Mouse (Mus musculus) adrenal gland, postnatal 4 days (tissue): Measurements from ENCODE around the gene Nop14. TPM values are rescaled to one million over a fixed set of nuclear protein-coding genes. Genes with fewer than 3 reads are reported as not detected.
"Not testable (repeated sequence)": the region's sequence is repeated elsewhere in the genome, so short reads cannot be mapped to it uniquely, and the experiment has no call there.

ENCODE experiments used
- DNase-seq, 2 experiments: peaks; one replicate each; pipeline ENCODE4 v3.0.0; 2021 to 2022; ENCODE audit warnings: low spot score in 2 of 2, mixed read lengths in 2 of 2
- total RNA-seq, 2 experiments: library from RNA; stranded (reverse); gene quantifications; 2 replicates each; pipeline ENCODE4 v1.2.3; 2021

Nop14 gene
- total RNA-seq, 2 experiments from 2014 or later = 22.7 to 24.2 TPM

DNA sequence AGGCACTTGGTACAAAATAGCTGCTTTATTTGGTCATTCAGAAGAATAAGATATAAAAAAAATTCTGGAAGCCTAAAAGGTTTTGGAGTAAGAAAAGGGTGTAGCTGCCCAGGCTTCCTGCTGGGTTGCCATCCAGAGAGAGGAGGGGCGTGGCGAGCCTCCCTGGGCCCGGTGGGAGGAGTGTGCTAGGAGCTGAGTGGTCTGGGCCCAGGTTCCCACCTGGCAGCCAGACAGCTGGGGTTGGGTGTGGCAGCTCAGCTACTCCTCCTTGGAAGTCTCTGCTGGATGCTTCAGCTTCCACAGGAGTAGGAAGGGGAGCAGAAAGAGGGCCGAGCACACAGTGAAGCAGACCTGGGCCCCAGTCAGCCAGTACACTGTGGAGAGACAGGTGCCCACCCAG, 26.3 kb downstream of the Nop14 start:
- DNase-seq = no peak

DNA sequence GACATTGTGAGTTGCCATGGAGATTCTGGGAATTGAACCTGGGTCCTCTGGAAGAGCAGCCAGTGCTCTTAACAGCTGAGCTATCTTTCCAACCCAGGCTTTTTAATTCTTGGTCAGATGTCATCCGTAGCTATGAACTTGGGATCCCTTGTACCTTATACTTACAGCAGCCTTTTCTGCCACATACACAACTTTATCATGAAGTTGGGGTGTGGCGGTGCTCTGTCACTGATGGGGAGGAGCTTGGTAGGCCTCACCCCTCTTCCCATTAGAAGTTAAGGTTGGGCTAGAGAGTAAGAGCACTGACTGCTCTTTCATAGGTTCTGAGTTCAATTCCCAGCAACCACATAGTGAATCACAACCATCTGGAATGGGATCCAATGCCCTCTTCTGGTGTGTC, 27.0 kb downstream of the Nop14 start:
- no peak for DNase-seq

DNA sequence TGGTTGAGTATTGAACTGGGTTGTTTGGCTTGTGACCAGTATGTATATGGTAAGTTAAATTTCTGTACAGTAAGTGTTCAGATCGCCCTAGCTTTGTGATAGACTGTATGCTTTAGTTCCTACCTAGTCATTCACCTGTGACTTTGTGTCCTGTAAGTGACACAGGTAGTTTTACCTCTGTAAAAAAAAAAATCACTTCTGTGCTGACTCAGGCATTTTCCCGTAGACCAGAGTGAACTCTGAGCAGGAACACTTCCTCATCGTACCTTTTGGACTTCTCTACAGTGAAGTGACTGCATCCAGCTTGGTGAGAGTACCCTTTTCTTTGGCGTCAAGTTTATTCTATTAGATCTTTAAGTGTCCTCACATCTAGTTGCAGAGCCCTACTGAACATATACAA, 50.0 kb downstream of the Nop14 start:
- DNase-seq = no peak

DNA sequence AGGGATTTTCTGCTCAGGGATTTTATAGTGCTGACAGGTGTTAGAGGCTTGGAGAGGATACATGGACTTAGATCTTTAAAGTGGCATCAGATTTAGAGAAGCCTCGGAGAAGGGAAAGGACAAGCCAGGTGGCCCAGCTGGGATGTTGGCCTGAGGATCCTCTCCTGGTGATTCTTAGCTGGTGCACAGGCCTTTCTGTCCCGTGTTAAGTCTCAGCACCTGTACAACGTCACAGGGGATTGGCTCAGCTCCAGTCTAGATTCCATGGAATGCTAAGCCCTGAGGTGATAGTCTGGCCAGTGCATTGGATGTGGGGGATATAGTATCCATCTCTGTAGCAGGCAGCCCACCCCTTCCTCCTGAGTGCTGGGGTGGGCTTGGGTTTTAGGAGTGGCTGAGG, 51.7 kb downstream of the Nop14 start:
- no peak for DNase-seq

DNA sequence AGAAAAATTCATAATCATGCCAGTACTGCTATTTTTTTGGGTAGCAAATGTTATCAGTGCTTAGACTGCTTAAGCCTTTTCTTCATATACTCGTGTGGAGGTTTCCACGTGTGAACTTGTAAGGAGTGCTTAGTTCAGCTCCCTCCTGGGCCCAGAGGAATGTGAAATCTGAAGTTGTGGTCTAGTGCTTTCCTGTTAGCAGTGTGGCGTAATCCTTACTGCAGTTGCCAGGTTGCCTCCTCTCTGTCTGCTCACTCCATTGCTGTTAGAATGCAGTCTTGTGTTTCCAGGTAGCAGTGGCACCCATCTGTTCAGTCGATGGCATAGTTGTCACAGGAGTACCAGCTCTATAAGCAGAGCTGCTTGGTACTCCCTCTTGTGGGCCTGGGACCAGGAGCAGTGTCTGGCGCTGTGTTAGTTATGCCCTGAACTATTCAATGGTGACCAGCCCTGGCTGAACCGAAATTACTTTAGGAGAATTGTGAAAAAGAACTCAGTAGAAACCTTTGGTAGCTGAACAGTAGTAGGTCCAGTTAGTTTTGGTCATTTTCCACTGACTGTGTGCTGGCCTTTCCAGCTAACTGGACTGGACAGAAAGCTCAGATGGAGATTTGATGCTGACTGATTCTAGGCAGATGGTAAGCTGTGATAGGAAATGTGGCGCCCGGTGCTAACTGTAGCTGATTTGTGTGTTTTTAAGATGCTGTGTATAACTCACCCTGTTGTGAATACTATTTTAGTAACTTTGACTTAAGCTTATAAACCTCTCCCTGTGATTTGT, 52.7 kb downstream of the Nop14 start:
- DNase-seq = no peak

DNA sequence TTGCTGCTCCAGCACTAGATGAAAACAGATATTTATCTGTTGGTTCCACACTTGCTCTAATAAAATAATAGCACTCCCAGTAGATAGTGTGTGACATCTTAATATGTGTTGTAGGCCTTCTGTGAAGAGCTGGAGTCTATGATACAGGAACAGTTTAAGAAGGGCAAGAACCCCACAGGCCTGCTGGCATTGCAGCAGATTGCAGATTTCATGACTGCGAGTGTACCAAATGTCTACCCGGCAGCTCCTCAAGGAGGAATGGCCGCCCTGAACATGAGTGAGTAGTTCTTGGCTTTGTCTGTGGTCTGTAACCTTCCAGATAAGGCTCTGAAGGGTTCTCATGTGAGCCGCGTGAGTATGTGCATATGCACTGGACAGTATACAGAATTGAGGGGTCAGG, 55.4 kb downstream of the Nop14 start:
- no peak for DNase-seq

DNA sequence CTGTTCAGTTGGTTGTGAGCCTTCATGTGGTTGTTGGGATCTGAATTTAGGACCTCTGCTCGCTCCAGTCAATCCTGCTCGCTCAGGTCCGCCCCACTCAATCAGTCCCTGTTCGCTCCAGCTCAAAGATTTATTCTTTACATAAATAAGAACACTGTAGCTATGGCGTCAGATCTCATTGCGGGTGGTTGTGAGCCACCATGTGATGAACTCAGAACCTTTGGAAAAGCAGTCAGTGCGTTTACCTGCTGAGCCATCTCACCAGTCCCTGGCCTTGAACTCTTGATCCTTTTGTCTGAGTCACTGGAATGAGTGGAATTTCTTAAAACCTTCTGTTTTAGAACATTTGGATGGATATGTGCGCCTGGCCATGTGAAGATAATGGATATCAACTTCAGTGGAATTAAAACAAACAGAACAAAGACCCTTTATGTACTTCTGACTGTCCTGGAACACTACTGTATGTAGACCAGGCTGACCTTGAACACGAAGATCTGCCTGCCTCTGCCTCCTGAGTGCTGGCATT, 66.7 kb downstream of the Nop14 start:
- DNase-seq = no peak

DNA sequence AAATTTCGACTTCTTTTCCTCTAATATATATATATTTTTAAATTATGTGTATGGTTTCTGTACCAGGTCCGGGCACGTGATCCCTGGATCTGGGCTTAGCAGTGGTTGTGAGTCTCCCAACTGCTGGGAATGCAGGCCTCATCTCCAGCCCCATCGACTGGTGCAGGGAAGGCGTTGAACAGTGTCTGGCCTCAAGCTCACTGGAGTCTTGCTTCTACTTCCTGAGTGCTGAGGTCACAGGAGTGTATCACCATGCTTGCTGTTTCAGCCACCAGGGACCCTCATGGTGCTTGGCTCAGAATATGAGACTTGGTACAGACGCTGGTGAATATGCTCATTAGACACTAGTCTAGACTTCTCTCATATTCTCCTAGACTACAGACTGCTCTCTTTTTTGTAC, 67.3 kb downstream of the Nop14 start:
- no peak for DNase-seq

DNA sequence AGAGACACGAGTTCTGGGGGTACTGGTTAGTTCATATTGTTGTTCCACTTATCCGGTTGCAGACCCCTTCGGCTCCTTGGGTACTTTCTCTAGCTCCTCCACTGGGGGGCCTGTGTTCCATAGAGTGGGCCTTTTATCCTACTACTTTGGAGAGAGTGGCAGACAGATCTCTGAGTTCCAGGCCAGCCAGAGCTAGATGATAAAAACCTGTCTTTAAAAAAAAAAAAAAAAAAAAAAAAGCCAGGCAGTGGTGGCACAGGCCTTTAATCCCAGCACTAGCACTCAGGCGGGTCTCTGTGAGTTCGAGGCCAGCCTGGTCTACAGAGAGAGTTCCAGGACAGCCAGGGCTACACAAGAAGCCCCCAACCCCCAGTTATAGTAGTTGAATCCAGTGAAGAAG, 67.7 kb downstream of the Nop14 start:
- not testable (repeated sequence) for DNase-seq

DNA sequence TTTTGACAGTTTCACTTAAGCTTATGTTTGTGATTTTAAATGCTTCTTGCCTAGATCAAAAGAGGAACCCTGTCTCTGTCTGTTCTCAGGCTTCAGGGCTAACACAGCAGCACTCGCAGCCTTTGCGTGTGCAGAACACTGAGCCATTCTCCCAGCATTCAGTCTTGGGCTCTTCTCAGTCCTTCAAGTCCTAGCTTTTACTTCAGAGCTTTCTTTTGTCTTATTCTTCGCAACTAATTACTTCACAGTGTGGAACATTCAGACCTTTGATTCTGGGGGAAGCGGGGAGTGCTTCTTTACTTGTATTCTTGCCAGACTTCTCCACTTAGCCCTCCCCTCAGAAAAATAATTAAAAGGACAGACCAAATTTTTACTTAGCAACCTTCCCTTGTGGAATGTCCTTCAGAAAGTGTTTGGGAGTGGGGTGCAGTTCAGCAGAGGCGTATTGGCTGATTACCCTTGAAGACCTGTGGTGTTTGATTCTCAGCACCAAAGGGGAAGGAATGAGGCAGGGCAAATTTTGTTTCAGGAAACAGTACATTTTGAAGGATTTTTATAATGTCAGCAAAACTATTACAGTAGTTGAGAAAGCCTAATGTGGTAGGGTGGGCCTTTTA, 68.5 kb downstream of the Nop14 start:
- DNase-seq = no peak

DNA sequence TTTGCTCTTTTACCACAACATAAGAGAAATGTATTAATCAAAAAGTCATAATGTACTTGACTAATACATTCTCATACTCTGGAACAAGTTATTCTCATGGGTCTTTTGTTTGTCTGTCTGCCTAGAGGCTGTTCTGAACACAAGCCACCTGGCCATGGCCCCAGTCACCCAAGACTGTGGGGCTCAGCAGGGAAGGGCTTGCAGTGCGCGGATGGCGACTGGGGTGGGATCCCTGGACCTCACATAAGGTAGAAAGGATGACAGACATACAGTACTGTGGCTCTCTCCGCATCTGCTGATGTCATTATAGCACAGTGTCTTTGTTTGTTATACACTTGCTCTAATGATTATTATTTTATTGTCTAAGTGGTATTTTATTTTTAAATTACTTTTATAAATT, 69.2 kb downstream of the Nop14 start:
- no peak for DNase-seq

DNA sequence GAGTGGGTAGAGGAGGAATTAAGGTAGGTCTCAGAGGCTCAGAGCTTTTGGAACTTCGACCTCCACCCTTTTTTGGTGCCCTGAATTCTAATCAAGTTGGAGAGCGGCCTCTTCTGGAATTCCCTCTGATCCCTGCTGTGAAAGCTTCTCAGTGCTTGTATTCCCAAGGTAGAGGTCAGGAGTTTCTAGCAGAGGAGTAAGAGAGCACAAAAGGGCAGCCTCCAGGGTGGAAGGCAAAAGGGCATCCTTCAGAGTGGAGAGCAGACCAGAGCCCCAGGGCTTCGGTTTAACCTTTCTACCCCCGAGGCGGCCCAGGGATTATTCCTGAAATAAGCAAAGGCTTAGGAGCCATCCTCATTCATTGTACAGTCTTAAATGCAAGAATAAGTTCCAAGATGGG, 69.9 kb downstream of the Nop14 start:
- DNase-seq = no peak

Other genes with a start within 250 kb of the Nop14 start
- 10 to 100 TPM; 28.0 to 28.4 TPM for gene Tnip2, start 146.2 kb downstream of the Nop14 start, total RNA-seq
- 10 to 100 TPM; 10.7 to 14.5 TPM for gene Sh3bp2, start 134.3 kb downstream of the Nop14 start, total RNA-seq
- 100 to 1,000 TPM; 215 to 240 TPM for gene Add1, start 86.5 kb downstream of the Nop14 start, total RNA-seq
- 10 to 100 TPM; 77.7 to 83.0 TPM for gene Mfsd10, start 22.9 kb downstream of the Nop14 start, total RNA-seq
- gene Grk4, start 231 bp upstream of the Nop14 start, total RNA-seq = 1 to 10 TPM; 4.0 to 4.3 TPM
- 10 to 100 TPM; 29.0 to 31.4 TPM for gene Htt, start 101.6 kb upstream of the Nop14 start, total RNA-seq
- 1 to 10 TPM; 1.9 to 2.9 TPM for gene Msantd1, start 247.9 kb upstream of the Nop14 start, total RNA-seq